Mouse (Mus musculus): ENCODE measurements around the gene Atf6b.

GRCm38 (mm10) chr17:34629796-34630603 is 16.9 kb upstream of the Atf6b start:
- TF ChIP-seq EP300 (IDR thresholded peaks at IDR 0.05; ENCODE audit: low read depth) (no peak), CTCF (IDR thresholded peaks at IDR 0.05; ENCODE audit: low read depth) (no peak)

All from liver, embryonic 14.5 days (tissue).